Mouse (Mus musculus) neural tube, embryonic 13.5 days (tissue): ENCODE results near the gene Ccdc28a. TPM values are rescaled to one million over a fixed set of nuclear protein-coding genes. Genes with fewer than 3 reads are reported as not detected.

ENCODE experiments used
- ATAC-seq: fragments of 200-750 bp; cut with Nextera tagmentation; 2 replicates; pipeline ENCODE4 v1.8.0; 2017; ENCODE audit warnings: low read depth, mild to moderate bottlenecking, moderate TSS enrichment, moderate library complexity
- H3K27ac ChIP-seq: fragments of 300-500 bp; sonication (generic); replicated peaks from 2 replicates; pipeline ENCODE4 v1.5.1; 2015; ENCODE audit warnings: moderate library complexity, mild to moderate bottlenecking, inconsistent platforms
- H3K27me3 ChIP-seq: fragments of 300-500 bp; sonication (generic); 2 replicates; pipeline ENCODE4 v1.6.1; 2015; ENCODE audit warnings: mild to moderate bottlenecking, inconsistent platforms
- H3K36me3 ChIP-seq: fragments of 300-500 bp; sonication (generic); 2 replicates; pipeline ENCODE4 v1.6.1; 2015; ENCODE audit warnings: mild to moderate bottlenecking, inconsistent platforms
- H3K4me1 ChIP-seq: fragments of 300-500 bp; sonication (generic); replicated peaks from 2 replicates; pipeline ENCODE4 v1.6.1; 2015; ENCODE audit warnings: inconsistent platforms
- H3K4me2 ChIP-seq: fragments of 300-500 bp; sonication (generic); 2 replicates; pipeline ENCODE4 v1.6.1; 2015; ENCODE audit warnings: inconsistent platforms, mild to moderate bottlenecking, moderate library complexity
- H3K4me3 ChIP-seq: fragments of 300-500 bp; sonication (generic); 2 replicates; pipeline ENCODE4 v1.5.1; 2015; ENCODE audit warnings: mild to moderate bottlenecking, inconsistent platforms
- H3K9ac ChIP-seq: fragments of 300-500 bp; sonication (generic); 2 replicates; pipeline ENCODE4 v1.6.1; 2015; ENCODE audit warnings: moderate library complexity, mild to moderate bottlenecking, inconsistent platforms
- H3K9me3 ChIP-seq: fragments of 300-500 bp; sonication (generic); 2 replicates; pipeline ENCODE4 v1.6.1; 2016; ENCODE audit warnings: inconsistent platforms
- WGBS: fragments of 180-500 bp; shearing (Covaris S2); methylation state at CpG from one replicate; pipeline ENCODE4 v1.1.7; 2015; 5-methylcytosine and 5-hydroxymethylcytosine counted together
- polyA plus RNA-seq: library from polyadenylated mRNA; unstranded; fragments of >200 nt; fragmentation: Nextera tagmentation; extraction: Ambion mirVana; gene quantifications from 2 replicates; pipeline ENCODE4 v1.2.1, GENCODE M21; 2015

Ccdc28a gene
- polyA plus RNA-seq, 1 experiment from 2014 or later = 6.5 TPM

DNA sequence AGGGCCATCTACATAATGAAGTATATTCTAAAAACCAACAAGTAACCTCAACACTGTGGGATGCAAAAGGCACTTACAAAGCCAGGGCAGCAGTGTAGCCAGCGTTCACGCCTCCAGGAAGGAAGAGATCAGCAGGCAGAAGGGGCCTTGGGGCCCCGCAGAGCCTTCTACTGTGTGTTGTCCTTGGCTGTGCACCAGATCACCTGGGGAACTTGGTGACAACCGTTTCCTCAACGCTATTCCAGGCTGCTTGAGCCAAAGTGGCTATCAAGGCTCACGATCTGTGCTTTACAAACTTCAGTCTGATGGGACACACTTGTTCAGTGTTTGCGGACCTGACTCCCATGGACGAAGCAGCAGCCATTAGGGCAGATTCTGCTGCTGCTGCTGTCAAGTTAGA, 43.1 kb downstream of the Ccdc28a start:
- ATAC-seq = no peak
- Histone ChIP-seq H3K36me3 (no peaks in the 10 kb centered on the region), H3K27me3 (no peaks in the 10 kb centered on the region)

DNA sequence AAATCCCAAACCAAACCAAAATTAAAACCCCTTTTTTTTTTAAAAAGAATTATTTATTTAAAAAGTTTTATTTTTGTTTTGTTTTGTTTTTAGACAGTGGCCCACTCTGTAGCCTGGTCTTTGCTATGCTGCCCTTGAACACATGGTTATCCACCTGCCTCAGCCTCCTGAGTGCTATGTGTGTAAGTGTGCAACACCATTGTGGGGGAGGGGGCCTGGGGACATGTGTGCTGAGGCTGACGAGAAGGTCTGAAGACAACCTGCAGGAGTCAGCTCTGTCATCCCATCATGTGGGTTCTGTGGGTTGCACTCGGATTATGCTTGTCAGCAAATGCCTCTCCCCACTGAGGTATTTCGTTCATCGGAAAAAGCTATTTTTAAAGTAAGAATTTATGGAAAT, 45.3 kb downstream of the Ccdc28a start:
- WGBS = 83% methylated on average over 4 of the region's 4 CpGs
- H3K4me2 ChIP-seq = no peak overlapping the region
- no peaks in the 10 kb centered on the region for H3K27me3 ChIP-seq
- no peak for ATAC-seq
- no peak overlapping the region for H3K4me3 ChIP-seq
- H3K36me3 ChIP-seq = no peaks in the 10 kb centered on the region
- no peak overlapping the region for H3K9ac ChIP-seq
- H3K4me1 ChIP-seq = no peaks in the 10 kb centered on the region
- no peak overlapping the region for H3K27ac ChIP-seq
- no peaks in the 10 kb centered on the region for H3K9me3 ChIP-seq

More for the DNA sequence above, 43.1 kb downstream of the Ccdc28a start:
- WGBS = 71% methylated on average over 8 of the region's 8 CpGs
- Histone ChIP-seq H3K9me3 (no peaks in the 10 kb centered on the region), H3K9ac (no peak overlapping the region), H3K4me3 (no peak overlapping the region), H3K4me2 (no peak overlapping the region), H3K27ac (no peak overlapping the region), H3K4me1 (no peaks in the 10 kb centered on the region)

DNA sequence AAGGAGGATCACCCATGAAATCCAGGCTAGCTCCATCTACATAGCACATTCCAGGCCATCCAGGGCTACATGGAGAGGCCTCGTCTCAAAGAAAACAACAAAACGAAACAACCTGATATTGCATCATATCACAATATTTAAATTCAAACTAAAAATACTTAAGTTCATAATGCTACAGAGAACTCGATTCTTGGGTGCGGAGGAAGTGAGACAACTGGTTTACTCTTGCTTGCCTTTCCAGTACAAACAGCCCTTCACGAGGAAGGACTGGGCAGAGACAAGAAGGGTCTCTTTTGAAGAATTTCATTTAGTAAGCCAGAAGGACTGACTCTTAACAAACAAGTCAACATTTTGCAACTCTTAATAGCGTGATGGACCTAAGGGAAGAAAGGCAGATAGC, 46.2 kb downstream of the Ccdc28a start:
- Histone ChIP-seq H3K4me3 (no peak overlapping the region), H3K4me1 (no peaks in the 10 kb centered on the region), H3K27me3 (no peaks in the 10 kb centered on the region), H3K27ac (no peak overlapping the region), H3K9me3 (no peaks in the 10 kb centered on the region), H3K4me2 (no peak overlapping the region), H3K9ac (no peak overlapping the region), H3K36me3 (no peaks in the 10 kb centered on the region)
- WGBS = 90% methylated on average over 6 of the region's 6 CpGs
- no peak for ATAC-seq

DNA sequence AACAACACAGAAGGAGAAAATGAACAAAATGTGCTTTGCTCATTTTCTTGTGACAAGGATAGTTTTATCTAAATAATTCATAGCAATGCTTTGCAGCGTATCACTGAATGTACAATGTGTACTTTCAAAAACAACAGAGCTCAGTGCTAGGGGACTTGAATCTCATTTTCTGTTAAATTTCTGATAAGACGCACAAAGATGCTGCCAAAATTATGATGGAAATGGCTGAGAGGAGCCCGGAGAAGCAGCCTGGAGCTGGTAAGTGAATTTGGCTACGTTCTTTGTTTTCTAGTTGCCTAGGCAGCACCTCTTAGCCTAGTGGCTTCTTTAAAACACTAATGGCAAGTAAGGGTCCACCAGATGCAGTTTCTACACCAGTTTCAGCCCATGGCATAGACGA, 52.6 kb downstream of the Ccdc28a start:
- Histone ChIP-seq H3K36me3 (no peaks in the 10 kb centered on the region), H3K9me3 (no peaks in the 10 kb centered on the region), H3K27me3 (no peaks in the 10 kb centered on the region), H3K9ac (no peak overlapping the region), H3K27ac (no peak overlapping the region), H3K4me1 (no peaks in the 10 kb centered on the region), H3K4me2 (no peak overlapping the region), H3K4me3 (no peak overlapping the region)
- ATAC-seq = no peak
- WGBS = 87% methylated on average over 5 of the region's 5 CpGs

DNA sequence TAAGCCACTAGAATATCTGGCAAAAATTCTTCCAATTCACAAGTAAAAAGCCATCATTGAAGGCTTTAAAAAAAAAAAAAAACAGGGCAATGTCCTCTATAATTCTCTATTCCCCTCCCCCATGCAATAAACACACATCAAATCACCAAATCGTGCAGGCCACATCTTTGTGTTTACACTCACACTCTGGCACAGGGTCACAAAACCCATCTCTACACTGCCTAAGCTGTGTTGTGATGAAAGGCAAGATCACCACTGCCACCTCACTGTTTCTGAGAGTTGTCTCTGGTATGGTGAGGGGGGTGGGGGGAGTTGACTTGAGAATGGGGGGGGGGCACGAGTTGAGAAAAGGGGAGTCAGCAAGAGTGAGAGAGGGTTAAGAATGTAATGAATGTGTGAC, 57.5 kb downstream of the Ccdc28a start:
- H3K9me3 ChIP-seq = no peaks in the 10 kb centered on the region
- no peaks in the 10 kb centered on the region for H3K27me3 ChIP-seq
- no peak overlapping the region for H3K9ac ChIP-seq
- H3K27ac ChIP-seq = no peak overlapping the region
- H3K4me3 ChIP-seq = no peak overlapping the region
- WGBS = 78% methylated on average over 2 of the region's 2 CpGs
- H3K36me3 ChIP-seq = no peaks in the 10 kb centered on the region
- H3K4me1 ChIP-seq = no peaks in the 10 kb centered on the region
- ATAC-seq = no peak
- H3K4me2 ChIP-seq = no peak overlapping the region

DNA sequence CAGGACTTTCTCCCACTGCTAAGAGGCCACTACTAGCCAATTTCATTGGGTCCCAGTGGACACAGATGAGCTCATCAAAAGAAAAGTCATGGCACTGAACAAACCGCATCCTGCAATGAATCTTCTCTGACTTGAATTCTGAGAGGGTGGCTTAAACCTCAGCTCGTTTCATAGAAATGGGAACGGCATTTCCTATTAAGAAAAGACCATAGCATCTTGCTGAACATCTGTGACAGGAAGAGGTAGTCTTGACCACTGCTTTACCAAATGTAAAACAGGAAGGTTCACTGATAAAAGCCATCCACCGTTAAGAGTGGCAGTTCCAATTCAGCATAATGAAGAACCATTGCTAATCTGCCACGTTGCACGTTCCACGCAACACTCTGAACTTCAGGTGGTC, 58.1 kb downstream of the Ccdc28a start:
- H3K36me3 ChIP-seq = no peaks in the 10 kb centered on the region
- ATAC-seq = no peak
- H3K9ac ChIP-seq = no peak overlapping the region
- H3K27me3 ChIP-seq = no peaks in the 10 kb centered on the region
- 88% methylated on average over 7 of the region's 7 CpGs for WGBS
- H3K27ac ChIP-seq = no peak overlapping the region
- H3K4me3 ChIP-seq = no peak overlapping the region
- no peak overlapping the region for H3K4me2 ChIP-seq
- no peaks in the 10 kb centered on the region for H3K4me1 ChIP-seq
- no peaks in the 10 kb centered on the region for H3K9me3 ChIP-seq

DNA sequence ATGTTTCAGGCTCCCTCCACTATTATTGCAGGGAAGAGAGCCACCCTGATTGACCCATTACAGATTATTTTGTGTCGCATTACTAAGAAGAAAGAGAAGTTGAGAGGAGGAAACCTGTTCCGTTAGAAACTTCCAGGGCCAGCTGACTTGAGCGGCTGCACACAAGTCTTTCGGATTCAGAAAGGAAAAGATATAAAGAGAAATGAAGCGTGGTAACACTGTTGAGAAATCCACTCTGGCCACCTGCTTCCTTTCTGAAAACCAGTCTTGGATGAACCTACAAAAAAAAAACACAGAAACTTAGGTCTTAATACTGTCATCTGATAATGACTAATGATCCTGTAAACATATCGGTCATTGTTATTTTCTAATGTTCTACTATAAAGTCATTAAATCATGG, 59.7 kb downstream of the Ccdc28a start:
- H3K4me3 ChIP-seq = no peak overlapping the region
- WGBS = 82% methylated on average over 6 of the region's 6 CpGs
- ATAC-seq = no peak

More for the DNA sequence above, 59.7 kb downstream of the Ccdc28a start:
- Histone ChIP-seq H3K27me3 (no peaks in the 10 kb centered on the region), H3K36me3 (no peaks in the 10 kb centered on the region), H3K4me1 (no peaks in the 10 kb centered on the region), H3K4me2 (no peak overlapping the region), H3K27ac (no peak overlapping the region), H3K9ac (no peak overlapping the region), H3K9me3 (no peaks in the 10 kb centered on the region)

Other genes with a start within 250 kb of the Ccdc28a start
- 99.0 and 103 TPM in 2 replicates for gene Abracl, start 211.7 kb downstream of the Ccdc28a start, polyA plus RNA-seq
- gene Reps1, start 179.1 kb downstream of the Ccdc28a start, polyA plus RNA-seq = 16.7 and 22.3 TPM in 2 replicates
- 0.32 TPM in 1 of 2 replicates, not detected in the other for gene Ect2l, start 24.1 kb downstream of the Ccdc28a start, polyA plus RNA-seq
- 18.4 and 19.3 TPM in 2 replicates for gene Nhsl1, start 84.0 kb upstream of the Ccdc28a start, polyA plus RNA-seq